Mouse (Mus musculus) cerebral cortex, adult 2 months (tissue): ENCODE data around the gene Cpb2.

ENCODE experiments used
- WGBS: fragments of 180-500 bp; shearing (Covaris S2); methylation state at CpG from one replicate; pipeline ENCODE4 v1.1.7; 2018; 5-methylcytosine and 5-hydroxymethylcytosine counted together

The Cpb2 gene

GRCm38 (mm10) chr14:75242087-75242486 lies at the start of gene Cpb2:
Gene Cpb2 (plus strand): TSS chr14:75242287.
- WGBS = 95% methylated on average over 5 of the region's 5 CpGs

- WGBS = 90% methylated on average over 10 of the region's 10 CpGs
These were observed 49.7 kb upstream of the Cpb2 start for GRCm38 (mm10) chr14:75192427-75192826.

GRCm38 (mm10) chr14:75192858-75193257 lies 49.2 kb upstream of the Cpb2 start:
- WGBS = 93% methylated on average over 10 of the region's 10 CpGs

GRCm38 (mm10) chr14:75195530-75195929 lies 46.6 kb upstream of the Cpb2 start:
- WGBS = 95% methylated on average over 5 of the region's 5 CpGs

GRCm38 (mm10) chr14:75197027-75197426 lies 45.1 kb upstream of the Cpb2 start:
- 39% methylated on average over 5 of the region's 5 CpGs for WGBS

- 65% methylated on average over 7 of the region's 7 CpGs for WGBS
These were observed 44.4 kb upstream of the Cpb2 start for GRCm38 (mm10) chr14:75197660-75198059.

- whole genome bisulfite sequencing = 88% methylated on average over 6 of the region's 6 CpGs
These were observed 36.6 kb upstream of the Cpb2 start for GRCm38 (mm10) chr14:75205363-75206051.

- WGBS = 95% methylated on average over 4 of the region's 4 CpGs
These were observed 35.8 kb upstream of the Cpb2 start for GRCm38 (mm10) chr14:75206307-75206706.

- 90% methylated on average over 6 of the region's 6 CpGs for WGBS
These were observed 33.4 kb upstream of the Cpb2 start for GRCm38 (mm10) chr14:75208572-75209151.

GRCm38 (mm10) chr14:75213752-75214151 lies 28.3 kb upstream of the Cpb2 start:
- 77% methylated on average over 11 of the region's 11 CpGs for WGBS

- 91% methylated on average over 2 of the region's 2 CpGs for WGBS
These were observed 23.2 kb upstream of the Cpb2 start for GRCm38 (mm10) chr14:75218843-75219242.

GRCm38 (mm10) chr14:75219250-75219913 lies 22.7 kb upstream of the Cpb2 start:
- 73% methylated on average over 5 of the region's 5 CpGs for WGBS

- 93% methylated on average over 6 of the region's 6 CpGs for WGBS
These were observed 19.7 kb upstream of the Cpb2 start for GRCm38 (mm10) chr14:75222386-75222785.

GRCm38 (mm10) chr14:75227453-75228084 lies 14.5 kb upstream of the Cpb2 start:
- 77% methylated on average over 6 of the region's 6 CpGs for WGBS

- WGBS = 67% methylated on average over 2 of the region's 2 CpGs
These were observed 12.3 kb upstream of the Cpb2 start for GRCm38 (mm10) chr14:75229834-75230233.

GRCm38 (mm10) chr14:75233070-75233469 lies 9.0 kb upstream of the Cpb2 start:
- WGBS = 95% methylated on average over 5 of the region's 5 CpGs

- WGBS = 33% methylated on average over 8 of the region's 8 CpGs
These were observed 6.5 kb upstream of the Cpb2 start for GRCm38 (mm10) chr14:75235552-75235951.

GRCm38 (mm10) chr14:75235955-75236635 lies 6.0 kb upstream of the Cpb2 start:
- 32% methylated on average over 9 of the region's 9 CpGs for WGBS

- WGBS = 67% methylated on average over 4 of the region's 4 CpGs
These were observed 5.5 kb upstream of the Cpb2 start for GRCm38 (mm10) chr14:75236636-75237003.

GRCm38 (mm10) chr14:75237096-75237495 lies 5.0 kb upstream of the Cpb2 start:
- 77% methylated on average over 8 of the region's 8 CpGs for WGBS

GRCm38 (mm10) chr14:75238054-75238692 lies 3.9 kb upstream of the Cpb2 start:
- WGBS = 81% methylated on average over 6 of the region's 6 CpGs
